Mouse (Mus musculus) thymus, postnatal 36 days (tissue): Measurements from ENCODE around the gene Kif1a.
A peak's percentile ranks its signal among the peaks of the same experiment; 100 is the strongest.
"Not testable (repeated sequence)": the region's sequence is repeated elsewhere in the genome, so short reads cannot be mapped to it uniquely, and the experiment has no call there.

Experiments
- DNase-seq, 2 experiments: peaks; one replicate each; pipeline ENCODE4 v3.0.0; 2022; ENCODE audit warnings: mixed read lengths in 2 of 2

Gene Kif1a

GRCm38 (mm10) chr1:93015136-93015535 is 86.6 kb downstream of the Kif1a start:
- no peak for DNase-seq

- peak; percentile 52 to 62 for DNase-seq
Observed at GRCm38 (mm10) chr1:93014460-93014859, 87.3 kb downstream of the Kif1a start.

GRCm38 (mm10) chr1:93013367-93013766 is 88.4 kb downstream of the Kif1a start:
- no peak for DNase-seq

DNA sequence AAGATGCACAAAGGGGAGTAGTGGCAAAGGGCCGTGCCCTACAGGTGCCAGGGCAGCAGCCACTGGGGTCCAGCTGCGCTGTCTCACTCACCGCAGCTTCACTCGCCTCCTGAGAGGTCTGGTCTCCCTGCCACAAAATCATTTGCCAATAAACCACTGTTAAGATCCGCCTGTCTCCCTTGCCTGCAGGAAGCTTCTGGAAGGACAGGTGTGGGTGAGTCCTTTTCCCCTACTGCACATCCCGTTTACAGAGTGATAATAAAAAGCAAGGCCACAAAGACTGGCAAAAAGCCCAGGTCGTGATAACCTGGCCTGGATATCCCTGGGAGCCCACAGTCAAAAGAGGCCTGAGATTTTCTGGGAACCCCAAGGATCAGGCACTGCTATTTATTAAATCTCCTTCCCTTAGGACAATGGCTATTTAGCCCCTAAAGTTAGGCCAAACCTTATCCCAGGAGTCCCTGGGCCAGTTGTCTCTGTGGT is 89.6 kb downstream of the Kif1a start:
- DNase-seq: no peak

- DNase-seq: peak; percentile 7 to 8
Observed at GRCm38 (mm10) chr1:93010731-93011130, 91.0 kb downstream of the Kif1a start.

- no peak for DNase-seq
Observed at GRCm38 (mm10) chr1:93009196-93009595, 92.6 kb downstream of the Kif1a start.

DNA sequence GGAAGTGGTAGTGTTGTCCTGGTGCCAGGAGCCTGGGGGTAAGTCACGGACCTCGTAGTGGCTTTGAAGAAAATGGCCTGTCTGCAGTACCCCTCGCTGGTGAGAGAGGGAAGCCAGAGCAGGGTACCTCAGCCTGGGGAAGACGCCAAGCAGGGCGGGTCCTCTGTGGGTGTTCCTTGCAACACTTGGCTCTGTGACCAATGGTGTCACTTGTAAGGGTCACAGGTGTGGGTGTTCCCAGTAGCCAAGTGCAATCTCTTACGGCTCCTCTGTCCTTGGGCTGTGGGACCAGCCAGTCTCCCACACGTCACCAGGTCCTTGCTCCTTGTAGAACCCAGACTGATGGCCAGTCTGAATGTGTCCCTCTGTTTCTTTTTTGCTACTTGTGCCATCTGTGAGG is 95.7 kb downstream of the Kif1a start, which contains the start of gene Aqp12:
TSS of gene Aqp12 (plus strand) at position 274 of the 400 bp plus-strand sequence.
- DNase-seq: no peak

- DNase-seq: no peak
Observed at GRCm38 (mm10) chr1:92992880-92993279, 108.9 kb downstream of the Kif1a start.

GRCm38 (mm10) chr1:92992214-92992855 is 109.4 kb downstream of the Kif1a start:
- DNase-seq: no peak

DNA sequence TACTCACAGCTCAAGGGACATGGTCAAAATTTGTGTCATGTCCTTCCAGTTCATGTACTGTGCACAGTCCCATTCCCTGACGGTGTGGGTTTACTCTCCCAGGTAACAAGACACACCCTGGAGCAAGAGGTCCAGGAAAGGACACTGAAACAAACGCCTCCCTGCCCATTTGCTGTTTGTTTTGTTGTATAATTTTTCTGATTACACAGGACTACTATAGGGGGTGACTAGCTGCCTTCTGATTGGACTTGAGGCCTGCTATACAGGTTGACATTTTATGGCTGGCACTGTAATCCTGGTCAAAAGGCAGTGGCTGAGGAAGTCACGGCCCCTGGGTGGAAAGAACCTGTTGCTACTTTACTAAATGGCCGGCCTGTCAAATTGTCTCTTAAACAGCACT is 111.9 kb downstream of the Kif1a start:
- DNase-seq: no peak

- DNase-seq: no peak
Observed at GRCm38 (mm10) chr1:92988894-92989293, 112.9 kb downstream of the Kif1a start.

GRCm38 (mm10) chr1:92984999-92985398 is 116.8 kb downstream of the Kif1a start:
- DNase-seq: no peak

DNA sequence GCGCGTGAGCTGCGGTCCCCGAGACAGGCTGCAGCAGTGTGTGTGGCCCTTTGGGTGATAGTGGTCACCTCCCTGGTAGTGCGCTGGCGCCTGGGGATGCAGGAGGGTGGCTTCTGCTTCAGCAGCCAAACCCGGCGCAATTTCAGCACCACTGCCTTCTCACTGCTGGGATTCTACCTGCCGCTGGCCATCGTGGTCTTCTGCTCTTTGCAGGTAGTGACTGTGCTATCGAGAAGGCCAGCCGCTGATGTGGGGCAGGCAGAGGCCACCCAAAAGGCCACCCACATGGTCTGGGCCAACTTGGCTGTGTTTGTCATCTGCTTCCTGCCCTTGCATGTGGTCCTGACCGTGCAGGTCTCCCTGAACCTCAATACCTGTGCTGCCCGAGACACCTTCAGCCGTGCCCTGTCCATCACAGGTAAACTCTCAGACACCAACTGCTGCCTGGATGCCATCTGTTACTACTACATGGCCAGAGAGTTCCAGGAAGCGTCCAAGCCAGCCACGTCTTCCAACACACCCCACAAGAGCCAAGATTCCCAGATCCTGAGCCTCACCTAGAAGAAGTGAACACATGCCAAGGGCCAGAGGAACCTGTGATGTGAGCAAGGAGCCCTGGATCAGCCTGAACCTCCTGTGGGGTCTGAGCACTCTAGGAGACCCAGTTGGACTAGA is 118.7 kb downstream of the Kif1a start:
- no peak for DNase-seq

GRCm38 (mm10) chr1:92981056-92981845 is 120.5 kb downstream of the Kif1a start:
- no peak for DNase-seq

GRCm38 (mm10) chr1:92979073-92979602 is 122.6 kb downstream of the Kif1a start:
- no peak for DNase-seq

GRCm38 (mm10) chr1:92978645-92979044 is 123.1 kb downstream of the Kif1a start:
- DNase-seq: no peak

DNA sequence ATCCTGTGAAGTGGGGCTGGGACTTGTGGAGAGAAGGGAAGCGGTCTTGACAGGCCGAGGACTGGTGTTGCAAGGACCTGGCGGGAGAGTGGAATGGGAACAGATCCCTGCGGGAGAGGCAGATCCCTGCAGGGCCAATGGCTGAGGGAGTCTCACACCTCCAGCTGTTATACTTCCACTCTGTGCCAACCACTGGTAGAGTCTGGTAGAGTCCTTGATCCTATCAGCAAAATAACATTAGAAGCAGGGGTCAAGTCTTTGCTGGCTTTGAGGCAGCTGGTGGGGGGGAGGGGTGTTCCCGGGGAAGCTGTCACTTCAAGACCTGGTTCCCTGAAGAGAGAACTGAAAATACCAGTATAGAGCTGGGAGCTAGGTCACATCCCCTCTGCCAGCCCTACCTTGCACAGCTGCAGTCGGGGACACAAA is 125.6 kb downstream of the Kif1a start:
- no peak for DNase-seq

GRCm38 (mm10) chr1:92972854-92973253 is 128.9 kb downstream of the Kif1a start:
- no peak for DNase-seq

DNA sequence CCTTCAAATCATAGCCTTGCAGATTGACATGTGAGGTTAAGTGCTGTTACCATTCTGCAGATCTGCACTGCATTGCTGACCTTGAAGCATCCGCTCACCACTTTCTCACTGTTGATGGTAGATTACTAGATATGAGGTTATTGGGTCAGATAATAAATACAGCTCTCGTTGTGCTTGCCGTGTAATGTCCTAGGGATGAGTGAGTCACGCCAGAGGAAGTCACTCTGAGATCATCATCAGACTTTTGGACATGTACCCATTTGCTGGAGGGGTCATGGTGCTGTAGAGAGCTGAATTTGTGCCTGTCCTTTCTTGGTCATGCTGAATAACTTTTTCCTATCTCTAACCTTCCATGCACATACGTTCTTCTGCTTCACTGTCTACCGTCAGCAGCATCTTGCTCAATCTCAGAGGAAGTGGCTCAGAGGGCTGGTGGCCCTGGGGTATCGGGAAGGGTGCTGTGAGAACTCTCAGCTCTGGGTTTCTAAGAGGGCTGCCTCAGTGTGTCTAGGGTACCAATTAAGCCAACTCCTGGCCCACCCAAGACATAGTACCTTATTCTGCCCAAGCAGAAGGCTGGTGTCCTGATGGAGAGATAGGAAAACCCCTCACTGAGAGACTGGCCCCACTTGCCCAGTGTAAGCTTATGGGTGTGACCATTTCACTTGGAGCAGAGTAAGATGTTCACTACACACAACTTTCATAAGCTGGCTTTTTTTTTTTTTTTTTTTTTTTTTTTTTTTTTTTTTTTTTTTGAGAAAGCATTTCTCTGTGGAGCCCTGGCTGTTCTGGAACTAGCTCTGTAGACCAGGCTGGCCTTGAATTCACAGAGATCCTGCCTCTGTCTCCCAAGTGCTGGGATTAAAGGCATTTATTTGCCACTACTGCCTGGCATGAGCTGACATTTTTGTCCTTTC is 129.6 kb downstream of the Kif1a start:
- DNase-seq: no peak

GRCm38 (mm10) chr1:92970791-92971190 is 131.0 kb downstream of the Kif1a start:
- DNase-seq: not testable (repeated sequence)
